Mouse (Mus musculus): ENCODE measurements at regions not wholly inside any gene's neighbourhood (a gene's known extent, or its start where the extent isn't known, plus 50 kb on each side); places are given as distances from the start of the nearest gene placed in this dataset.

GRCm38 (mm10) chr13:31254016-31254415 lies 280.0 kb downstream of the Gm5447 start:
- DNase-seq = no peak

GRCm38 (mm10) chr13:31254744-31255143 lies 280.7 kb downstream of the Gm5447 start:
- DNase-seq = no peak

DNA sequence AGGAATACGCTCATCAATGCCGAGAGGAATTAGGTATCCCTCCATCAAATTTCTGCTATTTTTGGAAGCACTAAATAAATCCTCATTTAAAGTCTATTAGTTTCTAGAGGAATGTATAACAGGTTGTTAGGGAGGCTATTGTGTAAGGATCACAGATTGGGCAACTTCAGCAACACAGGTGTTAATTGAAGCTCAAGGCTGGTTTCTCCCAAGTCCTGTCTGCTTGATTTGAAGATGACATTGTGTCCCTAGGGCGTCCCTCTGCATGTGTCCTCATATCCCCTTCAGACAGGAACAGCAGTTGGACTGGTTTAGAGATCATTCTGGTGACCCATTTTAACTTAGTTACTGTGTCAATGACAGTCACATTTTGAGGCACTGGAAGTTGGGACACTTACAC lies 281.5 kb downstream of the Gm5447 start:
- DNase-seq = no peak

- DNase-seq = no peak
Measured at GRCm38 (mm10) chr13:31267865-31268264, 288.1 kb upstream of the Foxq1 start.

DNA sequence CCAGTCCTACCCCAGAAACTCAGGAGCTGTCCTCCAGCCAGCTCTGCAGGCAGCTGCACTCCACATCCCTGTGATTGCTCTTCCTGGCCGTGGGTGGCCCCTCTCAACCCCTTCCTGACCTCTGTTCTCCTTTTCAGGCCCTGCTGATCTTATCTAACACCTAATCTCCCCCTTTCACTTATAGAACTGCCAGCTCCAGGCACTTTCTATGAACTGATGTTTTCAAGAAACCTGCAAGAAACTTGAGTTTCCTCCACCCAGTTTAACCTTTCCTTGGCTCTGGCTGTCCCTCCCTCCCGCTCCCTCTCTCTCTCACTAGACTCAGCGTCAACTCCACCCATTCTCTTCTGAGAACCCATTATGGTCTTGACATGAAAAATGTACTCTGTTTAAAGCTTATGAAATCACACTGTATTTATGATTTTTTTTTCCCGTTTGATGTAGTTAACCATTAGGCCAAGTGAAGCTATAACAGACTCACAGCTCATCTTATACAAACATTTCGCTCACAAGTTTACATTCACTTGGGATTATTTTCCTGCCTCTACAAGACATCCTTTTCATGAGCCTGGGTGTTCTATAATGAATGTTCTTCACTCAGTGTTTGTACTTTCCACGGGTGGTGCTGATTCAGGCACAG lies 279.8 kb upstream of the Foxq1 start:
- DNase-seq = no peak

DNA sequence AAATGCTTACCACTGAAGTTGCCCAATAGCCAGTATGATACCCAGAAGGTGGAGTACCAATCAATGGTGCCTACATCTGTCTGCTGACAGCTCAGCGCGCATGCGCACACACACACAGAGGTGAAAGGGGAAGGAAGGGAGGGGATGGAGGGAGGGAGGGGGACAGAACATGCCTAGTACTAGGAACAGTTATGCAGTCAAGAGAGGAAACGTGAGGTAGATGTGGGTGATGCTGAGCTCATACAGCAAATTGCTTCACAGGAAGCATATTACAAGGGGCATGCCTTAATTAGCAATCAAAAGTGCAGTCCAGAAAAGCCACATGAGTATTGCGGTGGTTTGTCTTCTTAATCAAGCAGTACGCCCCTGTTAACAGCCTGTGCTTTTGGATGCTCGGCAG lies 265.3 kb upstream of the Foxq1 start:
- no peak for DNase-seq

- DNase-seq = no peak
Measured at GRCm38 (mm10) chr13:31292584-31293387, 263.1 kb upstream of the Foxq1 start.

- no peak for DNase-seq
Measured at GRCm38 (mm10) chr13:31294011-31294410, 261.9 kb upstream of the Foxq1 start.

- DNase-seq = no peak
Measured at GRCm38 (mm10) chr13:31303194-31303593, 252.7 kb upstream of the Foxq1 start.

- no peak for DNase-seq
Measured at GRCm38 (mm10) chr13:31304286-31304865, 251.6 kb upstream of the Foxq1 start.

DNA sequence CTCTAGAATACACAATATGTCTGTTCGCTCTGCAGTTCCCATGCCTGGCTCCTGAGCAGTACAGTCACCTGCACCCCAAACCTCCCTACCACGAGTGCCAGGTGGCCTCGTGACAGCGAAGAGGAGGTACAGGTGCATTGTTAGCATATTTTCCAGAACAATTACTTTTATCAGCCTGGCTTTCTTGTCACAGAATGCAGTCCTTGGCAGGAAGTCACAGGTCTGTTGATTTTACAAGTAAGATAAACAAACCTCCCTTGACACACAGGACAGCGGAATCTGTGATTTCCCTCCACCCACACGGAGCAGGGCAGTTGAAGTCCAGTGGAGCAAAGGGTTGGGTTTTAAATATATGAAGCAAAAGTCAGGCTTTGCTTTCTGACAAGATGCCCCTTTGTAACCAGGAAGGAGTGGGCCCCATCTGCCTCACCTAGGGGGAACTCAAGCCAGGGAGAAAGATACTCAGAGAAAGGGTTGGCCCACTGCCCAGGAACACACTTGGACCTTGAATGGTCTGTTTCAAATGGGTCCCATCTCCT lies 246.8 kb upstream of the Foxq1 start:
- DNase-seq = peak; percentile 15

DNA sequence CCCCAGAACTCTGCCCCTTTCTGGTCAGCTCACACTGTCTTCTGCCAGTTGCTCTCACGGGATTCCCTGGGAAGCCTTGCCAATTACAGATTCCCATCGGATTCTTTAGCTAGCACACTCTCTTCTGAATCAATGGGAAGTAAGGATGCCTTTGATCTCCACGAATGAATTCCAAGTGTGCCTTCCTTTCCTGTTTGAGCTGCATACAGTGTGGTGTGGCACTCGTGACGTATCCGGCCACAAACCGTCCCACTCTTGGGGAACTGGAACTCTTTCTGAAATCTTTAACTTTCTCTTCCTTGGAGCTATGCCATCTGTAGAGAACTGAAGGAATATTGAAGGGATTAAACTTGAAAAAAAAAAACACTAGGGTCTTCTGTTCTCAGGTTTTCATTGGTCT lies 243.2 kb upstream of the Foxq1 start:
- DNase-seq = no peak

- DNase-seq = no peak
Measured at GRCm38 (mm10) chr13:31313821-31314220, 242.1 kb upstream of the Foxq1 start.

GRCm38 (mm10) chr13:31317066-31317465 lies 238.9 kb upstream of the Foxq1 start:
- no peak for DNase-seq

- DNase-seq = no peak
Measured at GRCm38 (mm10) chr13:31318008-31318407, 237.9 kb upstream of the Foxq1 start.

GRCm38 (mm10) chr13:31321411-31321810 lies 234.5 kb upstream of the Foxq1 start:
- no peak for DNase-seq

DNA sequence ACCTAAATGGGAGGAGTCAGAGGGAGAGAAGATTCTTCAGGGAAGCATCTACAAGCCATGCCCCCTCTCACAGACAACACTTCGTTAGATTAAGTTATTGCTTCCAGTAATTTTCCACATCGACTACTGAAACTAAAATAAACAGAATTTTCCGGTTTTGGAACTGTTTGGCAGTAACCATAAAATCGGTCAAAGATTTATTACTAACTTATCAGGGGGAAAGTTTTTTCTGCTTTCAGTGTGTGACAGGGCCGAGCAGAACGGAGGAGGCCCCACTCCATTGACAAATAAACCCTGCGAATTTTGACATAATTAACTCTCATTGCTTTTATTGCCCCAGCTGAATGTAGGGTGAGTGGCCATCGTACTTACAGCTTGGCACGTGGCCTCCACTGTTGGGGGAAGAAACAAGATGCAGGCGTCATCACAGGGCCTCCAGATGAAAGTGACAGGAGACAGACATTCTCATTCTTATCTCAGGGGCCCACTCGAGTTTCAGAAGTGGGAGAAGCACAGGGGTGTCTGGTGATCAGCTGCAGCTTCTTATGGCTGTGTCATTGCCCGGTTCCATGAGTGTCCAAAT lies 229.6 kb upstream of the Foxq1 start:
- peak; percentile 44 for DNase-seq

- no peak for DNase-seq
Measured at GRCm38 (mm10) chr13:31327511-31327951, 228.4 kb upstream of the Foxq1 start.

- DNase-seq = no peak
Measured at GRCm38 (mm10) chr13:31328756-31329155, 227.2 kb upstream of the Foxq1 start.

DNA sequence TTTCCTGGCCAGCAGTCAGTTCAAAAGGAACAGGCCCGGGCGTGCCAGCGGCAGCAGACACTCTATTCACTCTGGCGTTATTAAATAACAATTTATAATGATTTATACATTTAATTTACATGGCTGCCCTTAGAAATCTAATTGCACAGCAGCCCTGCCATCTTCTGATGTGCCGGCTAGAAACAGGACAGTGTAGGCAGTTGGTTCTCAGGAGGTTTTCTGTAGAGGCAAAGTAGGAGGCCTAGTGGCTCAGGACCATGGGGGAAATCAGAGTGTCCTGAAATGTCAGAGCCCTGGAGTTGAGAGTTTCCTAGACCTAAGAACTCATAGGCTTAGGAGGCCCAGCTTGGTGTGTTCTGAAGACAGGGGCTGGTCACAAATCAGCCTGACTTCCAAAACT lies 225.2 kb upstream of the Foxq1 start:
- no peak for DNase-seq

- no peak for DNase-seq
Measured at GRCm38 (mm10) chr13:31334981-31335380, 221.0 kb upstream of the Foxq1 start.

DNA sequence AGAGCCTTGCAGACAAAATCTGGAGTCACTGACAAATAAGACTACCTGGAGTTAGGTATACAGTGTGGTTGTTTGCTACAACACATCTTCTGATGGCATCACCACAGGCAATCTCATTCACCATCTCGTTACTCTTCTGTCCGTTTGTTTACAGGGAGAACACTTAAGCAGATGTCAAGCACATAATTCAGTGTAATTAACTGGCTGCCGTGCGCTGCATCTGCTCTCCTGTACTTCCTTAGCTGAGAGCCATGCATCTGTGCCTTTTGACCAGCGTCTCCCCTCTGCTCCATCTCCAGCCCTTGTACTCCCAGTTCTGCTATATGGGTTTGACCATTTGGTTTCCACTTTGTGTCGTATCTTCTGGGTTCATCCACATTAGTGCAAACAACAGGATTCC lies 218.3 kb upstream of the Foxq1 start:
- no peak for DNase-seq

- no peak for DNase-seq
Measured at GRCm38 (mm10) chr13:31339386-31339785, 216.5 kb upstream of the Foxq1 start.
